Mouse (Mus musculus): ENCODE results near the gene Rptor.
A peak's percentile ranks its signal among the peaks of the same experiment; 100 is the strongest.

The Rptor gene

DNA sequence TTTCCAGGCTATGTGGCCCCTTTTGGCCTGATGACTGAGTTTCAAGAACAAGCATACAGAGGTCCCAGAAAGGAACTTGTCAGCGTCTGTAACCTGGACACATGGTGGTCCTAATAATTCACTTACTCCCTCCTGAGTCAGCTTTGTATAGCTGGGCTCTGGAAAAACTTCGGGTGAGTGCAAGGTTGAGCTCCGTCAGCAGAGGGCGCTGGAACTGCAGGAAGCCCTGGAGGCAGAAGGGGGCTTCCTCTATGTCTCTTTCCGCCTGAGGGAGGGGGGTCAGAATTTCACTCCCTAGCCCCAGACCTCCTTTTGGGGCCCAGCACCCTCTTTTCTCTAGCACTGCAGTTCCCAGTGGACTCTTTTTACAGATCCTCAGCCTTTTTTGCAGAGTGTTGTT lies 306.7 kb downstream of the Rptor start:
- peak; percentile 39 for DNase-seq (ENCODE audit: low read depth)

DNA sequence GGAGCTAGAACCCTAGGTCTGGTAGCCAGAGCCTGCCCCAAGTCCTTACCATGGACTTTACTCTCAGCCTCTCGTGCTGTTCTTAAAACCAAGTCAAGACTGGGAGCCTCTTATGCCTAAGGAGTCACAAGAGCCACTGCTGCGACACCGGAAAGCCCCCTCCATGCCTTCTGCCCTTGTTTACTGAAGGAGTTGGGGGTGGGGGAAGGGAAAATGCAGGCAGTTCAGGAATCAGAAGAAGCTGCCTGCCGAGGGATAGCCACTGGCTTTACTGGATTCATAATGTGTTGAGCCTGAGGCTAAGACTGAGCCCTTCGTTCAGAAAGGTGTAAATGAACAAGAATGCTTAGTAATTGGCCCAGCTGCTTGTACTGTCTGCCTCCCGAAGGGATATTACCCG lies 310.1 kb downstream of the Rptor start:
- DNase-seq (ENCODE audit: low read depth): no peak

DNA sequence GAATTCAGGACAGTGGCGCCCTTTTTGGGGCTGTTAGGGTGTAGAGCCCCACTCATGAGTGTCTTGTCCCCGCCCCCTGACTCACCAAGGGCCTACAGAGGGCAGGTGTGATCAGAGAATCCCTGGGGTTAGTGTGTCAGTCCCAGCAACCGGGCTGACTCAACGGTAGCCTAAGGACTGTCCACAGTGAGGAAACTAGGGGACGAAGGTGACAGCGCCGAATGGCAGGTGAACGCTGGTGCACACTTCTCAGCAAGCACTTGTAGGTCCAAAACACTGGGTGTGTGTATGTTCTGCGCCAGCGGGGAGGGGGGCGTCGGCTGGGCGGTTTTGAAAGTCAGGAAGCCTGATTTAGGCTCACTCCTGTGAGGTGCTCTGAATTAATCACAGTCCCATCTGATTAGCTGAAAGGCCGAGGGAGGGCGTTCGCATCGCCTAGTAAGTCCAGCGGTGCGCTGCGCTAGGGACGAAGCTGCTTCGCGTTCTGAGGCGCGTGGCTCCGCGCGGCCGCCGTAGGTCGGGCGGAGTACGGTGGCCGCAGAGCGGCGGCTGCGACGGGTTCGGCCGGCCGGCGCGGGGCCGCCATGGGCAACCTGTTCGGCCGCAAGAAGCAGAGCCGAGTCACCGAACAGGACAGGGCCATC lies 310.7 kb downstream of the Rptor start, which contains the start of gene Chmp6:
TSS of gene Chmp6 (plus strand) at position 151 of the 644 bp plus-strand sequence.
- DNase-seq (ENCODE audit: low read depth): peak; percentile 65

DNA sequence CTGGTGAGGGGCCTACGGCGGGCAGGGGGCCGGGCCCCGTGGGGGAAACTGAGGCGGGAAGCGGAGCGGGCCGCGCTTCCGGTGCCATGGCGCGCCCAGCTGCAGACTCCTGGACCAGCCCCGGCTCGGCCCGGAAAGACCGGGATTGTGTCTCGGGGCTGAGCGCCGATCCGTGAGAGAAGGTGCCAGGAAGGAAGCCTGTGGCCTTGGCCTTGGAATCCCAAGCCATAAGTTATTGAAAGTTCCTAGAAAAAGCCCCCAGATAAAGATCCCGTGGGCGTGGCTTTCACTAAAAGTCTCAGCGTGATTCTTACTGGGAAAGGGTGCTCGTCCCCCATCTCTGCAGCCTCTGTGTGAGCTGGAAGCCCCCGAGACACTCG lies 311.2 kb downstream of the Rptor start:
- DNase-seq (ENCODE audit: low read depth): peak; percentile 34

DNA sequence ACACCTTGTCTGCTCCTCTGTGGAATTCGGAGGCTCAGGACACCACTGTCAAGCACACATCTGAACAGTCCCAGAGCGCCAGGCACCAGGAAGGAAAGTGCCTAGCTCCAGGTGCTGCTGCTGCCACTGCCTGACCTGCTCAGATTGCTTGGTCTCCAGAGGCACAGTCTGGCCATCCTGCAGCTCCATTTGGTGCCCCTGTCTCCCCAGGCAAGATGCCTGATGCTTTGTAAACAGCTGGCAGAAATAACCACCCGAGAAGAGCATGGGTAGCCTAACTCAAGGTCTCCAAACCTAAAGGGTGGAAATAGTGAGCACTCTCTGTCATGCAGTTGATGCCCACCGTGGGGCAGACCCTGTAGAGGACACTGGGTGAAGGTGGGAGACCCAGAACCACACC lies 311.7 kb downstream of the Rptor start:
- no peak for DNase-seq (ENCODE audit: low read depth)

DNA sequence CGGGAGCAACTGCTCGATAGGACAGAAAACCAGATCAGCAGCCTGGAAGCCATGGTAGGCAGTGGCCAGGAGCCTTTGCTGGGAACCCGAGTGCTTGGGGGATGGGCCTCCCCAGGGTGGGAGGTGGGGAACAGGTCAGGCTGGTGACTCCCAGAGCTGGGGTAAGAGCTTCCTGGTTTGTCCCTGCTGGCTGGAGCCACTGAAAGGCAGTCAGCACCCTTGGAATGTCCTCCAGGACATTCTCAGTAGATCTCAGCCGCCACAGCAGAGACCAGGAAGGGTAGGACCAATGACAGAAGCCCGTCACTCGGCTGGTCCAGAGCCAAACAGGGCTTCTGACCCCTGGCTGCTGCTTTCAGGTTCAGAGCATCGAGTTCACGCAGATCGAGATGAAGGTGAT lies 313.0 kb downstream of the Rptor start:
- DNase-seq (ENCODE audit: low read depth): no peak

DNA sequence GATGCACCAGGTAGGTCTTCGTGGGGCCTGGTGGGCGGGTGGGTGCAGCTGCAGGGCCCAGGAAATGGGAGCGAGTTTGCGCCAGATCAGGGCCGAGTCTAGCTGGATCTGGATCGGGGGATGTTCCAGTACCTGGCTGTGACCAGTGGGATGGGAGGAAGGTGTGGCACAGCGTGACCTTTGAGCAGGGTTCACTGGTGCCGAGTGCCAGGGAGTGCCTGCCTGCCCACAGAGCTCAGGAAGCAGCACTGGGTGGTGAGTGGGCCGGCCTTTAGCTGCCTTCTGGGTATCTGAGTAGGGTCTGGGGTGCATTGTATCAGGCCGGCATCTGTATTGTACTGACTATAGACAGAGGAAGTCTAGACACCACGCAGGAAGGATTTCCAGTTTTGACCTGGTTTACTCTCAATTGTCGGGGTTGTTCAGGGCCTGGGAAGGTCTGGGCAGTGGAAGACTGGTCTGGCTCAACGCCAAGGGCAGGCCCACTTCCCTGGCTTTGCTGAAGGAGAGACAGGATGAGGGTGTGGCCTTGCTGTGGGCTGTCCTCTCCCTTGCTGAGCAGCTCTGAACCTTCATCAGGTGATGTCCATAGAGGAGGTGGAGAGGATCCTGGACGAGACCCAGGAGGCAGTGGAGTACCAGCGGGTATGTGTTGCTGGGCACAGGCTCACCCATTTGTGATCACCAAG lies 313.5 kb downstream of the Rptor start:
- no peak for DNase-seq (ENCODE audit: low read depth)

DNA sequence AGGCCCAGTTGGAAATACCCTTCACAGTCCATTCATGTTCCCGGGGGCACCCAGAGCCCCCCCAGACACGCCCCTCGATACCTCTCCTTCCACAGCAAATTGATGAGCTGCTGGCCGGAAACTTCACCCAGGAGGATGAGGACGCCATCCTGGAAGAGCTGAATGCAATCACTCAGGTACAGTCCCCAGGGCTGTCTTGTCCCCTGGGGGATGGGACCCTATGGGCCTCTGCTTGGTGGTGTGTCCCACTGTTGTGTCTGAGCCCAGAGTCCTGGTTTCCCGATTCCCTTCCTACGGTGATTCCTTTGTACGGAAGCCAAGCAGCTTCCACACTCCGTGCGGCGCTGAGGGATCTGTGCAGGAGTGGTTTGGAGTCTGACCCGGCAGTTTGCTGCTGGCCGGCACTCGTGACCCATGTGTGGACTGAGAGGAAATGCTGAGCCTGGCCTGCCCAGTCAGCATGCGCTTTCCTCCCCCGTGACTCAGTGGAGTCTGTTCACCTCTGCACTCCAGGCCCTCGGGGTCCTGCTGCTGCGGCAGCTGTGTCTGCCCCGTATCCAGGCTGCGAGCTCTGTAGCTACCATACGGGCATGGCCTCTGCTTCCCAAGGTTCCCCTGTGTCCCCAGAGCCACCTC lies 314.2 kb downstream of the Rptor start:
- DNase-seq (ENCODE audit: low read depth): no peak

DNA sequence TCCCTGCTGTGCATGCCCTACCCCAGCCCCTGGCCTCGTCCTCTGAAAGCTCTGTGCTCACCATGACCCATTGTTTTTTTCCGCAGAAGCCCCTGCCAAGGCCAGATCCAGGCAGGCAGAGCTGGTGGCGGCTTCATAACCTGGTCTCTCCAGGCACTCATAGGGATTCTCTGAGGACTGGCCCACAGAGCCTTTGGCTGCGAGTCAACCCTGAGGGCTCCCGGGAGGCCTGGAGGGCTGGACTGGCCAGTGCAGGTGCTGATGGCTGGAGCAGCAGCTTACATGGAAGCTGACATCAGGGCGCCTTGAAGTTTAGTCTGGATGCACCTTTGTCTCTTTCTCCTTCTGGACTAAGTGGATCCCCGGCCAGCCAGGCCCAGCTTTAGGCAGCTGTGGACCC lies 315.8 kb downstream of the Rptor start:
- DNase-seq (ENCODE audit: low read depth): no peak

DNA sequence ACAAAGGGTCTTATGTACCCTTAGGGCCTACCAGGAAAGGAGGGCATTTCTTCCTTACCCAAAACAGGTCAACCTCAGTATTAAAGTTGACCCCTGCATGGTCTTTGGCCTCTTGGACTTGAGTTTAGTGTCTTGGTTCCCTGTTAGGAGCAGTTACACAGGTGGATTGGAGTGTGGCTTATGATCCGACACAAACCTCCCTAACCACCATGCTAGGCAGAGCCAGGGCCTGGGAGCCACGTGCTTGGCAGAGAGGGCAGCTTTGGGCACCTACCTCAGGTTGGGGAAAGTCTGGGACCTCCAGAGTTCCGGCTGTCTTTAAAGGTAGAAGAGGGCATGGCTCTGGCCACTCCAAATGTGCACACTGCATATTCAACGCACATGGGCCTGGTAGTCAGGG lies 316.7 kb downstream of the Rptor start:
- DNase-seq (ENCODE audit: low read depth): no peak

DNA sequence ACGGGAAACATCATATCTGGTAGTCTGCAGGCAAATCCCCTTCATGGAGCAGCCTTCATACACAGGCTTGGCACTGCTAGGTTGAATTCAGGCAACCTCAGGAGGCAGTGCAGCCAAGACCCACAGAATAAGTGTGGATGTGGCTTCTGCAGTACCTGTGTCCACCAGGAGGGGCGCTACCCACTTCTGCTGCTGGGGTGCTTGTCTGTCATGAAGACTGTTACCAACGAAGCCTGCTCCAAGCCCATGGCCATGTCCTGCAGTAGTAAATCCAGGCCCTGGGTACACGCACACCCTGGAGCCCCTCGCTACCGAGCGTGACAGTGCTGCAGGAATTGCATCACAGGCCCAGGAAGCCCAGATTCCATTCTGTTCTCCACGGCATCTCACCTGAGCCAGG lies 317.2 kb downstream of the Rptor start:
- no peak for DNase-seq (ENCODE audit: low read depth)

DNA sequence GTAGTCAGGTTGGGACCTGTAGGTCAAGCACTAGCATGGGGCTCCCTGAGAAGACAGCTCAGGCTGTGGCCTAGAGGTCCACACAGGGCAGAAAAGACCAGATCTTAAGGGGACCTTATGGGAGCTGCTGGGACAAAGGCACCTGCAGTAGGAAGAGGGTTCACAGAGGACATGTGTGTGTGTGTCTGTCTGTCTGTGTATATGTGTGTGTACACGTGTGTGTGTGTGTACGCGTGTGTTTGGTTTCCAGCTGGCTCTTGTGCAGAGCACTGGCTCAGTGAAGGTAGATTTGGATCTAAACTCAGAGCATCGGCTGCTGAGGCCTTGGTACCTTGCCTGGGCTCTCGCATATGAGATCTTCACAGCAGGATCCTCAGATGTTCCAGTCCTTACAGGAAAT lies 318.0 kb downstream of the Rptor start:
- DNase-seq (ENCODE audit: low read depth): no peak

DNA sequence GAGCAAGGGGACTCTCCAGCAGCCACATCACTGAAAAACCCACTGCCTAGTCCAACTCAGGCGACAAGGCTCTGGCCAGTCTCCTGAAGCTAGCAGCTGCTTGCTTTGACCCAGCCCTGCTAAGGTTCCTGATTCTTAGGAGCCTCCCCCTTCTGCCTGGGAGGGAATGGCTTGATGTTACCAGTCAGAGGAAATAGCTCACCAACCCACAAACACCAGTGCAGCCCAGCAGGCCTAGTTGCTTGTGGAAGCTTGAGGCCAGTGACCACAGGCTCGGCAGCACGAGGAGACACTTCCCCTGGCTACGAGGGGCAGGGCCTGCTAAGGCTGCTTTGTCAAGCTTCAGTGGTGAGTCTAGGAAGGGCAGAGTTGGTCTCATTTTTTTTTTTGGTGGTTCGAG lies 322.5 kb downstream of the Rptor start:
- no peak for DNase-seq (ENCODE audit: low read depth)

DNA sequence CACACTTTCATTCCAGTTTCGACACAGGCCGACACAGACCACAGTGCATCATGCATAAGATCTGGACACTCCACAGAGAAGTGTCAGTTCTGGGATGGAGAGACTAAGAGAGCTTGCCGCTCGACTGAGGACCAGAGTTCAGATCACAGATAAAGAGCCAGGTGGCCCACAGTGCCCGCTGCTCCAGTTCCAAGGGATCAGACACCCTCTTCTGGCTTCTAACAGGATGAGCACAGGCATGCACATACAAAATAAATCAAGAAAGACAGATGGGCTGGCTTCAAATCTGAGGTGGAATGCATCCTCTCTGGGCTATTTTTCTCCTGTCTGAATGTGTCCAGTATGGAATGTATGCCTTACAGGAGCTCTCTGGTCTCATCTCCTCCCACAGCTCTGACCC lies 324.1 kb downstream of the Rptor start:
- DNase-seq (ENCODE audit: low read depth): no peak

DNA sequence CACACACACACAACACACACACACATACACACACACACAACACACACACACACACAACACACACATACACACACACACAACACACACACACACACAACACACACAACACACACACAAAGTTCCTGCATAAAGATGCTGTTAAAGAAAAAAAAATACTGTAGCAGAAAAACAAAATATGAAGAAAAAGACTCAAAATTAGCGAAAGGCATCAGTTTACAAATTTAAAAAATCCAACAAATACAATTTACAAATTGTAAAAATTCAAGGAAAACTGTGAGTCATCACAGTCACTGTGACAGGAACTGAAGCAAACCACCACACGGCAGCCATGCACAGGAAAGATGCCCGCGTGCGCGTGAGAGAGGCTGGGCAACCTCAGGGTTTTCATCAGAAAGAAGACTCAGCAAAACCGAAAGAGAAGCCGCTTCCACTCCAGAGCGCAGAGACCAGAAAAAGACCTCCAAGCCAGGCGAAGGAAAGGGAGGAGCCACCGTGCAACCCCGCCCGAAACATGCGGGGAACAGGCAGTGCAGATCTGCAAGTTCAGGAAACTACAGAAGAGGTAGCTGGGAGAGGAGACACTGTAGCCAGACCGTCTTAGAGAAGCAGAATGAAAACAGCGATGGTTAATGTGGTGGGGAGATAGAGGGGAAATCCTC lies 325.4 kb downstream of the Rptor start:
- DNase-seq (ENCODE audit: low read depth): no peak

DNA sequence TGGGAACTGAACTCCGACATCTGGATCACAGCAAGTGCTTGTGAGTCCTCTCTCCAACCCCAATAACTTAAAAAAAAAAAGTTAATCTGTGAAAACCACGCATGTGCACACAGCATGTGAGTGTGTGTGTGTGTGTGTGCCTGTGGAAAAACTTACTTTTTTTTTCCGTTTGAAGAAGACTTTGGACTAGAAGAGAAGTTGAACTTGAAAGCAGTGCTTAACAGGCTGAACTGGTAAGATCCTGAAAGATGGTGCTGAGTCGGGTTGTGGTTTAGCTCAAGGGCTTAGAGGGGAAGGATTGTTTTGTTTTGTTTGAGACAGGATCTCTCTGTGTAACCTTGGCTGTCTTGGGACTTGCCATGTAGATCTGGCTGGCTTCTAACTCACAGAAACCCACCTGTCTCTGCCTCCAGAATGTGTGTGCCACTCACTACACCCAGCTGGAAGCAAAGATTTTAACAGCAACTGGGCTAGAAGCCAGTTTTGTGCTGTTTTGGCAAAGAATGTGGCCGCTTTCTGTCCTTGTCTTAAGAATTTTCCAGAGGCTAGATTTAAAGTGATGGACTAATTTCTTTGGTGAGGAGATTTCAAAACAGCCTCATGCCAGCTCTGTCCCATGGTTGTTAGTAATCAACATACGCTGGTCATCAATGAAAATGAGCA lies 327.0 kb downstream of the Rptor start:
- DNase-seq (ENCODE audit: low read depth): no peak

DNA sequence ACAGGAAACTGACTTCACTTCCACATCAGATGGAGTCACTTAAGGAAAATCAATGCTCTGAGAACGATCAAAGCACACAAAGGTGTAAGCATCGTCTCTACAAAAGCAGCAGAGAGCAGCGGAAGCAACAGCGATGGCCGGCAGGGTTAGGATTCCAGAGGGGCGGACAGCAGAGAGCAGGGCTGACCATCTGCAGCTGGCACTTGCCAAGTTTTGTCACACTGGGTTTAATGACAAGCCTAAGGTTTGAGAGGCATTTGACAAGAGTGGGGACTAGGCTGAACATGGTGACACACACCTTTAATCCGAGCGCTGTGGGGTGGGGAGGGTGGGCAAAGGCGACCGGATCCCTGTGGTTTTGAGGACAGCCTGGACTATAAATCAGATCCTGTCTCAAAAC lies 329.1 kb downstream of the Rptor start:
- DNase-seq (ENCODE audit: low read depth): no peak

DNA sequence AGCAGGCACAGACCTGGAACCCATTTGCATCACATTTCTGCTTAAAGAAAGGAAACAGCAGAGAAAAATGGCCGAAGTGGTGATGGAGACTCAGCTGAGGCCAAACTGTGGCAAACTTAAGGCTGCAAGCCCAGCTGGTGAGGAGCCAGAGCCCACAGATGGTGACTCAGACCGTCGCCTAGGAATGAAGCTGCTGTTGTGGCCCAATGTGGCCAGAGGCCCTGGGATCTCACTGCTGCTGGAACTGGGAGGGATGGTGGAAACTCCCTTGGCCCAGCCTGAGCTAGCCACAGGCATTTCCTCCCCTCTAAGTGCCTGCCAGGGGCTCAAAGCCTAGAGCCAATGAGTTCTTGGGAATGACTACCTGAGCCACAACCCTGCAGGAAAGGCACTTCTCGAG lies 330.4 kb downstream of the Rptor start:
- DNase-seq (ENCODE audit: low read depth): no peak

DNA sequence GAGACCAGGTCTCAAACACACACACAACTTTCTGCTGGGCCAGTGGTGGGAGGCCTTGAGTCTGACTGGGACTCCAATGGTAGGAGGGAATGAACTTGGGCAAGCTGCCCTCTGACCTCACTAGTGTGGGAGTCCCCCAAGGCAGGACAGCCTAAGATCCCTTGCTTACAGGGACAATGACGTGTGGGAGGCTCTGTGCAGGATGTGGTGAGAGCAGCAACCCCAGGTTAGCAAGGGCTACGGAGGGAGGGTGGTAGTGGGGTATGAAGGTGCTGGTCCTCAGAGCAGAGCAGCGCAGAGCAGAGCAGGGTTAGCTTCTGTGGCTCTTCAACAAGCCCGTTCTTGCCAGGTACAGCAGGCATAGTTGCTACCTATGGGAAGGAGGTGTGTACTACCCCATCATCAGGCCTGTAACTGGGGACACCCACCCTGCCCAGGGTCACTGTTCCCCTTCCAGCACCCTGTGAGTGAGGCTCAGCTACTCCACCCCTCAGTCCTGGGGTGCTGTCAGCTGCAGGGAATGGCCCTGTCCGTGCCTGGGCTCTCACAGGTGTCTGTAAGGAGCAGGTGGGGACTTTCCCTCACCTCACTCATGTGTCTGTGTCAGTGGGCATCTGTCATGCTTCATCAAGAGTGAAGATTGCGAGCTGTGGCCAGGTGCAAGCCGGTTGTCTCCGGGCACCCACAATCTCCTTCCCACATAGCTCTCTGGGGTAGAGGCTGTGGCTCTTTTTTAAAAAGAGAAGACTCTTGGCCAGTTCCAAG lies 331.3 kb downstream of the Rptor start:
- no peak for DNase-seq (ENCODE audit: low read depth)

DNA sequence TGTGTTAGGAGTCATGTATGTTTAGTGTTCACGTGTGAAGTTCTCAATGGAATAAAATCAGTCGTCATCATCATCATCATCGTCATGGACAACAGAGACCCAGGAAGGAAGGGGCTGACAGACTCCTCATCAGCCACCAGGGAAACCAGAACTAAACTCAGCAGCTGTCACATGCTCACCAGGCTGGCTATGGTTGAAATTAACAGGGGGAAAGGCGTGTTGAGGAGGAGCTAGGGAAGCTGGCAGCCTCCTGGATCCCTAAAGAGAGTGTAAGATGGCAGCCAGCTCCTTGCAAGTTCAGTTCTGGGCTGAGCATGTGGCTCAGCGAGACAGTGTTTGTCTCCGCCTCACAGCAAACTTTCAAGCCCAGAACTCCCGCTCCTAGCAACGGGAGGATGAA lies 332.1 kb downstream of the Rptor start:
- DNase-seq (ENCODE audit: low read depth): no peak

DNA sequence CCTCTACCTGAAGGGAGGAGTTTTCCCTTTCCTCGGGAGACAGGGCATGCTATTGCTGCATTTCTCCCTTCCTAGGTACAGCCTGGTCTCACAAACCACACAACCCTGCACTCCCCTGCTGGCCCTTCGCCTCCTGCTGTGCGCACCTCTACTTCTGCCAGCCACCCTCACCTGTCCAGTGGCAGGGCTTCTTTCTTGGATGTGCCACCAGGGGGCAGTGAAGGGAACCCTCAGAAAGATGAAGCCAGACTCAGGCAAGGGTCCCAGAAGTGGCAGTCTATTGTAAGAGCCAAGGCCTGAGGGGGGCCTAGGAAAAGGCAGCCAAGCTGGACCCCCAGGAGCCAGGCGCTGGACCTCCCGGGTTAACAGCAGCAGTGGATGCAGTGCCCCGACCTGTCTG lies 332.8 kb downstream of the Rptor start:
- DNase-seq (ENCODE audit: low read depth): no peak

DNA sequence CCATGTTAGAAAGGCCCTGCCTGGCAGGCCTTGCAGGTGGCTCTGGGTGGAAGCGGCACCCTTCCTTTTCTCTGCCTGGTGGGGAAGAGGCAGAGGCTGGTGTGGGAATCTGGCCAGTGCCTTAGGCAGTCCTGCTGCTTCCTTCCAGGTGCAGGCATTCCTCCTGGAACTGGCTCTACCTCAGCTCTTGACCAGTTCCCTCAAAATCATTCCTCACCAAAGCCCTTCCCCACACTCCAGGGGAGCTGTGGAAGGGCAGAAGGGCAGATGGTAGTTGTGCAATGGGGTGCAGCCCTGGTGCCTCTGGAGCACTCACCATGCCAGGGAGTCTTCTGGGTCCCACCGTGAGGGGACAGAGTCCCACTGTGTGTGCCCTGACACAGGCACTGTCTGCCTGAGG lies 333.8 kb downstream of the Rptor start:
- DNase-seq (ENCODE audit: low read depth): no peak

Data from c-Kit-positive CD71-positive TER-119-negative erythroid progenitor cells, embryonic 14.5 days (primary cell).